12 mouse cellular contexts compared by ENCODE assay signal in genomic region chr1:33965824-33966223, GRCm38 (mm10). TPM values are rescaled to one million over a fixed set of nuclear protein-coding genes. Genes with fewer than 3 reads are reported as not detected.
"Had no signal": no experiment of that assay in that cellular context is flagged by ENCODE, and none has a peak within 500 bp of the region (broad histone marks: within the 10 kb centered on the region; RNA-seq: fewer than 3 reads in every experiment).

No protein-coding gene starts in this region.

- H3K9ac ChIP-seq: limb, embryonic 12.5 days; liver, embryonic 13.5 days; liver, postnatal 0 days; lung, embryonic 15.5 days had no signal

- H3K36me3 ChIP-seq: limb, embryonic 12.5 days; liver, embryonic 13.5 days; lung, embryonic 15.5 days had no signal

- H3K4me1 ChIP-seq: liver, embryonic 13.5 days had no signal

- ATAC-seq: liver, postnatal 0 days had no signal

- H3K27ac ChIP-seq: kidney, postnatal 0 days; limb, embryonic 12.5 days; liver, embryonic 13.5 days; lung, embryonic 15.5 days; macrophage had no signal

- H3K4me3 ChIP-seq: limb, embryonic 12.5 days; liver, embryonic 13.5 days; lung, embryonic 15.5 days had no signal

- H3K9me3 ChIP-seq: limb, embryonic 12.5 days; liver, embryonic 13.5 days; lung, embryonic 15.5 days had no signal

- H3K4me2 ChIP-seq: limb, embryonic 12.5 days; liver, embryonic 13.5 days; lung, embryonic 15.5 days had no signal

- H3K27me3 ChIP-seq: limb, embryonic 12.5 days; liver, embryonic 13.5 days; lung, embryonic 15.5 days had no signal

- DNase-seq: layer of hippocampus, adult 9-11 months; layer of hippocampus, postnatal 36 days; liver; liver, embryonic 13.5 days; liver, postnatal 0 days; right cerebral cortex, postnatal 14 days; thymus, postnatal 36 days had no signal

RNA-seq across cellular contexts. Expression of gene Bend6, which starts 58.2 kb away (rescaled TPM):
- total RNA-seq: megakaryocyte-erythroid progenitor cell, adult 5-6 weeks had no signal
